Mouse (Mus musculus): ENCODE results near the gene Gng4. TPM values are rescaled to one million over a fixed set of nuclear protein-coding genes. Genes with fewer than 3 reads are reported as not detected.
"Not testable (repeated sequence)": the region's sequence is repeated elsewhere in the genome, so short reads cannot be mapped to it uniquely, and the experiment has no call there.

The Gng4 gene
- polyA plus RNA-seq, 1 experiment from 2014 or later = 0.11 TPM

GRCm38 (mm10) chr13:13783296-13783695, 563 bp upstream of the Gng4 start:
- Histone ChIP-seq H3K27me3 (ENCODE audit: control insufficient read depth, insufficient read depth, low read depth, low read length) (peaks cover 37% of the 10 kb centered on the region), H3K4me3 (ENCODE audit: low read depth, low read length) (no peak overlapping the region), H3K9me3 (replicated peaks; ENCODE audit: control insufficient read depth, low read length) (no peaks in the 10 kb centered on the region), H3K36me3 (ENCODE audit: control insufficient read depth, insufficient read depth) (no peaks in the 10 kb centered on the region), H3K27ac (ENCODE audit: low read length) (no peak overlapping the region), H3K4me1 (ENCODE audit: control insufficient read depth, low read depth, low read length) (peaks cover 2% of the 10 kb centered on the region; the same call in 1 of the 2 replicates), H3K4me2 (ENCODE audit: low read depth, low read length) (no peak overlapping the region), H3K9ac (ENCODE audit: low read depth, low read length) (no peak overlapping the region)
- 38% methylated on average over 7 of the region's 7 CpGs for whole genome bisulfite sequencing (ENCODE audit: insufficient replicate concordance)
- no peak for ATAC-seq (ENCODE audit: low read depth)

DNA sequence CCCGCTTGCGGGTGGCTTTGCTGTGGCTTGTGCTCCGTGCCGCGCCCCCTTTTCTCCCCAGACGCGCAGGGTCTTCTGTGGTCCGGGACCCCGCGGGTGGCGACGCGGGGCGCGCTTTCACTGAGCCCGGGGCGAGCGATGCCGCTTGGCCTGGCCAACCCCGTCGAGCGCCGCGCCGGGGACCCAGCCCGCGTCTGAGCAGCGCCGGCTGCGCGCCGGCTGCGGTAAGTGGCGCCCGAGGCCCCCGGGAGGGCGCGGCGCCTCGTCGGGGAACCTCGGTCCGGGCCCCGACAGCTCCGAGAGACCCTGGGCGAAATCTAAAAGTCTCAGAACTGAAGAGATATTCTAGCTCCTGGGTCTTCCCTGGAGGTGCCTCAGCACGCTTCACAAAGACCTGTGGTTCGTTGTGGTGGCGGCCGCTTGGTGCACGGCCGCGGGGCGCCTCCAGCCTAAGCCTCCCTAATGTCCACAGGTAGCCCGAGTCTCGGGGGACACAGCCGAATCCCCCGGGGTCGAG, 619 bp downstream of the Gng4 start:
- Histone ChIP-seq H3K4me2 (ENCODE audit: low read depth, low read length) (peak overlapping the region; percentile 74), H3K36me3 (ENCODE audit: control insufficient read depth, insufficient read depth) (no peaks in the 10 kb centered on the region), H3K9ac (ENCODE audit: low read depth, low read length) (no peak overlapping the region), H3K4me3 (ENCODE audit: low read depth, low read length) (peak overlapping the region; percentile 50), H3K27ac (ENCODE audit: low read length) (no peak overlapping the region), H3K27me3 (ENCODE audit: control insufficient read depth, insufficient read depth, low read depth, low read length) (peaks cover 37% of the 10 kb centered on the region), H3K4me1 (ENCODE audit: control insufficient read depth, low read depth, low read length) (peaks cover 2% of the 10 kb centered on the region; the same call in 1 of the 2 replicates), H3K9me3 (replicated peaks; ENCODE audit: control insufficient read depth, low read length) (no peaks in the 10 kb centered on the region)
- ATAC-seq (ENCODE audit: low read depth) = 0 out of 2 replicates have a peak, but pooled peaks have one; percentile 7
- WGBS (ENCODE audit: insufficient replicate concordance) = under 1% methylated on average over 58 of the region's 59 CpGs

DNA sequence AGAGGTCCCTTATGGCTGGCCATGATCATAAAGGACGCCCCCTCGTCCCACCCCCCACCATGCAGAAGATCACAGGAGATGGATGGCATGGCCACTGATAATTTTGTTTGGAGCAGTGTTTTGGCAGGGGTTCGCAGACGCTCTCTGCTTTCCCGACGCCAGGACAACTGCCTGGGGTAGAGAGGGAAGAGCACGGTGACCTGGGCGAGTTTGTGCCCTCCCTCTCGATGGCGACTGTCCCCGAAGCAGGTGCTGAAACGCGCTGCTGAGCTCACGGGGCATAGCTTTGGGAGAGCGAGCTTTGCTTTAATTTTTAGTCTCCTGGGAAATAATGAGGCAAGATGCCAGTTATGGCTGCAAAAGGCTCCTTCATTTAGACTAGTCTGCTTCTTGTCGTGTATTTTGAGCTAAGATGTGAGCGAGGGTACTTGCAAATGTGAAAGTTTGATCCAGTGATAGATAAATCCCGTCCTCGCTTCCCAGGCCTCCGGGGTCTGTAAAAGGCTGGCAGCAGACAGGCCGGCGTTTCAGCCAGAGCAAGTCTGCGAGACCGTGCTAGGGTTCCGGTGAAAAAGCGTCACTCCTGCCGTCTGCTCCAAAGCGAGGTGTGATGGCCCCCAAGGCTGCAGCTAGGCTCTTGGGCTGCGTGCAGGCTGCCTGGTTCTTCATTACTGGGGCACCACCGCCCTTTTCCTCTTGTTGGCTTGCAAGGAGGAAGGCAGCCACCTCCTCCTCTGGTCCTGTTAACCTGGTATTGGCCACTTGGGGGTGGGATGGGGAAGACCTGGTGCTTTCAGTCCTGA, 1.3 kb downstream of the Gng4 start:
- Histone ChIP-seq H3K36me3 (ENCODE audit: control insufficient read depth, insufficient read depth) (no peaks in the 10 kb centered on the region), H3K4me2 (ENCODE audit: low read depth, low read length) (peak overlapping the region; percentile 74), H3K27me3 (ENCODE audit: control insufficient read depth, insufficient read depth, low read depth, low read length) (peaks cover 37% of the 10 kb centered on the region), H3K27ac (ENCODE audit: low read length) (no peak overlapping the region), H3K9me3 (replicated peaks; ENCODE audit: control insufficient read depth, low read length) (no peaks in the 10 kb centered on the region), H3K4me3 (ENCODE audit: low read depth, low read length) (peak overlapping the region; percentile 50), H3K4me1 (ENCODE audit: control insufficient read depth, low read depth, low read length) (peaks cover 2% of the 10 kb centered on the region; the same call in 1 of the 2 replicates), H3K9ac (ENCODE audit: low read depth, low read length) (no peak overlapping the region)
- no peak for ATAC-seq (ENCODE audit: low read depth)
- 1% methylated on average over 30 of the region's 30 CpGs for WGBS (ENCODE audit: insufficient replicate concordance)

- Histone ChIP-seq H3K4me3 (ENCODE audit: low read depth, low read length) (no peak overlapping the region), H3K4me1 (ENCODE audit: control insufficient read depth, low read depth, low read length) (peaks cover 2% of the 10 kb centered on the region; the same call in 1 of the 2 replicates), H3K27me3 (ENCODE audit: control insufficient read depth, insufficient read depth, low read depth, low read length) (peaks cover 37% of the 10 kb centered on the region), H3K27ac (ENCODE audit: low read length) (no peak overlapping the region), H3K4me2 (ENCODE audit: low read depth, low read length) (no peak overlapping the region), H3K9ac (ENCODE audit: low read depth, low read length) (no peak overlapping the region), H3K9me3 (replicated peaks; ENCODE audit: control insufficient read depth, low read length) (no peaks in the 10 kb centered on the region), H3K36me3 (ENCODE audit: control insufficient read depth, insufficient read depth) (no peaks in the 10 kb centered on the region)
- ATAC-seq (ENCODE audit: low read depth) = no peak
- WGBS (ENCODE audit: insufficient replicate concordance) = 66% methylated on average over 6 of the region's 6 CpGs
Measured at GRCm38 (mm10) chr13:13786971-13787370, 3.1 kb downstream of the Gng4 start.

DNA sequence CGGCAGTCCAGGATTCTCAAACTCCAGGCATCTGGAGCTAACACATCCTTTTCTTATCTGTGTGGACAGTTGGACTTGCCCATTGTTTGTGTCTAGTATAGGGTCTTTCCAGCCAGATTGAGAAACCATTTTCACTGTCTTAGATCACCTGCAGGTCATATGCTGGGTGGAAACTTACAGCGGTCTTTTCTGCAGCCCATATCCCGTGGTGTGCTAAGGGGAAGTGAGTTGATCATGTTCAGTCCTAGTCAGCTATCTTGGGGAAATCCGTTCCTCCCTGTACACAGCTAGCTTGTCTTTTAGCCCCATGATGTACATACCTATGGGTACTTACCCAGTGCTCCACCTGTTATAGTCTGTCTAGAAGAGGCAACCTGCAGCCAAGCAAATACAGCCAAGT, 4.2 kb downstream of the Gng4 start:
- WGBS (ENCODE audit: insufficient replicate concordance) = 54% methylated on average over 4 of the region's 4 CpGs
- H3K4me3 ChIP-seq (ENCODE audit: low read depth, low read length) = no peak overlapping the region

DNA sequence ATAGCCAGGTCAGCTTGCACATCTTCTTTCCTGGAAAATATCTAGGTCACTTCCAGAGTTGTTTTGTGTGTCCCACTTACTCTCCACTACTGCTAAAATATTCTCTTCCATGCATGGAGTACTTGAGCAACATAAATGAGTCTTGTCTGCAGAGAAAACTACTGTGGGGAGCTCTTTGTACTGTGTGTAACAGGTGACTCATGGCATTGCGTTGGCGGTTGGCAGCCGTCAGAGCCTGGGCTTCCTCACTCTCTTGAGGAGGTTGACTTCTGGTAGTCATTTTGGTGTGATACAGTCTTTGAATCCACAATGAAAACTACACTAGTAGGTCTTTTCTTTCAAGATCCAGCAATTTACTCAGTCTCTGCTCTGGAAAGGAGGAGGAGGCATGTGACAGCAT, 8.1 kb downstream of the Gng4 start:
- no peaks in the 10 kb centered on the region for H3K4me1 ChIP-seq (ENCODE audit: control insufficient read depth, low read depth, low read length)
- H3K27me3 ChIP-seq (ENCODE audit: control insufficient read depth, insufficient read depth, low read depth, low read length) = no peaks in the 10 kb centered on the region
- H3K9ac ChIP-seq (ENCODE audit: low read depth, low read length) = no peak overlapping the region
- H3K9me3 ChIP-seq (replicated peaks; ENCODE audit: control insufficient read depth, low read length) = no peaks in the 10 kb centered on the region
- 79% methylated on average over 3 of the region's 3 CpGs for WGBS (ENCODE audit: insufficient replicate concordance)
- no peak overlapping the region for H3K27ac ChIP-seq (ENCODE audit: low read length)
- no peaks in the 10 kb centered on the region for H3K36me3 ChIP-seq (ENCODE audit: control insufficient read depth, insufficient read depth)
- no peak overlapping the region for H3K4me3 ChIP-seq (ENCODE audit: low read depth, low read length)
- no peak overlapping the region for H3K4me2 ChIP-seq (ENCODE audit: low read depth, low read length)
- no peak for ATAC-seq (ENCODE audit: low read depth)

More for the DNA sequence above, 4.2 kb downstream of the Gng4 start:
- Histone ChIP-seq H3K4me2 (ENCODE audit: low read depth, low read length) (no peak overlapping the region), H3K36me3 (ENCODE audit: control insufficient read depth, insufficient read depth) (no peaks in the 10 kb centered on the region), H3K27me3 (ENCODE audit: control insufficient read depth, insufficient read depth, low read depth, low read length) (peaks cover 33% of the 10 kb centered on the region), H3K9ac (ENCODE audit: low read depth, low read length) (no peak overlapping the region), H3K27ac (ENCODE audit: low read length) (no peak overlapping the region), H3K9me3 (replicated peaks; ENCODE audit: control insufficient read depth, low read length) (no peaks in the 10 kb centered on the region), H3K4me1 (ENCODE audit: control insufficient read depth, low read depth, low read length) (peaks cover 2% of the 10 kb centered on the region; the same call in 1 of the 2 replicates)
- ATAC-seq (ENCODE audit: low read depth) = no peak

DNA sequence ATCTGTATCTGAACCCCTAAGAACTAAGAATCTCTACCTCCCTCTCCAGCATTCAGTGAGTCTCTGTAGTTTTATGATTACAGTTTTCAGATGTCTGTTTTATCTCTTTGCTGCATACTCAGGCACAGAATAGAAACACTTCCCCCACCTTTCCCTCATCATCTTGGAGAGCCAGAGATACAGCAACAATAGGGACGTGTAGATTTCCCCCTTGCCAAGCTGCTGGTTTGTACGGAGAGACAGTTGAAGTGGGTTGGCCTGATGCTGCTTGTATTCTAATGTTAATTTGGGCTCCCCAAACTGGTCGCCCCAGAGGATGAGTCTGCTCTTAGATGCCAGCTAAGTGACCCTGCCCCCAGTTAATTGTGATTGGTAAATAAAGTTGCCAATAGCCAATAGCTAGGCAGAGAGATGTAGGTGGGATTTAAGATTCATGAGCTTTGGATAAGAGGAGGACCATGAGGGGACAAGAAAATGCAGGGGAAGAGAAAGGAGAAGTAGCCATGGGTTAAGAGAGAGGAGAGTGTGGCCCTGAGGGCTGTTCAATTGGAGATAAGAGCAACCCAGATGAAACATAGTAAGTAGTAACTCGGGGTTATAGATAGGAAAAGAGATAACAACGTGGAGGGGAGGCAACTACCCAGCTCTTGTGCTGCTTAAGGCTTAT, 11.4 kb downstream of the Gng4 start:
- Histone ChIP-seq H3K4me3 (ENCODE audit: low read depth, low read length) (no peak overlapping the region), H3K9me3 (replicated peaks; ENCODE audit: control insufficient read depth, low read length) (no peaks in the 10 kb centered on the region), H3K4me2 (ENCODE audit: low read depth, low read length) (no peak overlapping the region), H3K36me3 (ENCODE audit: control insufficient read depth, insufficient read depth) (no peaks in the 10 kb centered on the region), H3K4me1 (ENCODE audit: control insufficient read depth, low read depth, low read length) (no peaks in the 10 kb centered on the region), H3K9ac (ENCODE audit: low read depth, low read length) (no peak overlapping the region), H3K27ac (ENCODE audit: low read length) (no peak overlapping the region), H3K27me3 (ENCODE audit: control insufficient read depth, insufficient read depth, low read depth, low read length) (no peaks in the 10 kb centered on the region)
- WGBS (ENCODE audit: insufficient replicate concordance) = 8% methylated on average over 5 of the region's 5 CpGs
- ATAC-seq (ENCODE audit: low read depth) = no peak

DNA sequence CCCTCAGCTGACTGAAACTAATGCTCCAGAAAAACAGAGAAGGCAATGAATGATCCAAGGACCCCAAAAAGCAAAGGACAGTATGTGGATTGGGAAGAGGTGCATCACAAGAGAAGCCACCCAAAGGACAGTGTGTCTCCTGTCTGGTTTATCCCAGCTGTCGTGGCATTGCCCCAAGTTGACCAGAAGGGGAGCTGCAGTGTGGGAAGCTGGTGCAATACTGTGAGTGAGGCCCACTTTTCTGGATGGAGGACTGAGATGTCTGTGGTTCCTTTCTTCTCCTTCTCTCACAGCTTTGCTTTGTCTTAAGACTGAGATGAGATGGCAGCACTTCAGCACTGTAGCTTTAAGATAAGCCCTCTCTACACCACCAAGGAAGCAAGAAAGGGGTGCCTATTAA, 12.2 kb downstream of the Gng4 start:
- Histone ChIP-seq H3K4me1 (ENCODE audit: control insufficient read depth, low read depth, low read length) (no peaks in the 10 kb centered on the region), H3K9me3 (replicated peaks; ENCODE audit: control insufficient read depth, low read length) (no peaks in the 10 kb centered on the region), H3K4me2 (ENCODE audit: low read depth, low read length) (no peak overlapping the region), H3K9ac (ENCODE audit: low read depth, low read length) (no peak overlapping the region), H3K36me3 (ENCODE audit: control insufficient read depth, insufficient read depth) (no peaks in the 10 kb centered on the region), H3K4me3 (ENCODE audit: low read depth, low read length) (no peak overlapping the region), H3K27me3 (ENCODE audit: control insufficient read depth, insufficient read depth, low read depth, low read length) (no peaks in the 10 kb centered on the region), H3K27ac (ENCODE audit: low read length) (no peak overlapping the region)
- 55% methylated on average over 1 of the region's 1 CpGs for WGBS (ENCODE audit: insufficient replicate concordance)
- no peak for ATAC-seq (ENCODE audit: low read depth)

- WGBS (ENCODE audit: insufficient replicate concordance) = 71% methylated on average over 12 of the region's 12 CpGs
- H3K4me3 ChIP-seq (ENCODE audit: low read depth, low read length); H3K27ac ChIP-seq (ENCODE audit: low read length); ATAC-seq (ENCODE audit: low read depth); H3K9ac ChIP-seq (ENCODE audit: low read depth, low read length); H3K36me3 ChIP-seq (ENCODE audit: control insufficient read depth, insufficient read depth); H3K4me1 ChIP-seq (ENCODE audit: control insufficient read depth, low read depth, low read length); H3K4me2 ChIP-seq (ENCODE audit: low read depth, low read length); H3K27me3 ChIP-seq (ENCODE audit: control insufficient read depth, insufficient read depth, low read depth, low read length); H3K9me3 ChIP-seq (replicated peaks; ENCODE audit: control insufficient read depth, low read length): not testable (repeated sequence)
Measured at GRCm38 (mm10) chr13:13797816-13798215, 14.0 kb downstream of the Gng4 start.

Measured in liver, embryonic 16.5 days (tissue).